Mouse (Mus musculus): ENCODE measurements at regions not wholly inside any gene's neighbourhood (a gene's known extent, or its start where the extent isn't known, plus 50 kb on each side); places are given as distances from the start of the nearest gene placed in this dataset.

GRCm38 (mm10) chr2:83396307-83396706 is 247.9 kb upstream of the Zc3h15 start:
- DNase-seq (ENCODE audit: extremely low spot score): no peak

- DNase-seq (ENCODE audit: extremely low spot score): peak; percentile 6
These were observed 247.2 kb upstream of the Zc3h15 start for GRCm38 (mm10) chr2:83396820-83397609.

- DNase-seq (ENCODE audit: extremely low spot score): no peak
These were observed 201.5 kb upstream of the Zc3h15 start for GRCm38 (mm10) chr2:83442739-83443138.

- no peak for DNase-seq (ENCODE audit: extremely low spot score)
These were observed 192.9 kb upstream of the Zc3h15 start for GRCm38 (mm10) chr2:83451378-83451777.

Data from embryo, embryonic 9.5 days (tissue).